Mouse (Mus musculus) heart, embryonic 13.5 days (tissue): ENCODE measurements at regions not wholly inside any gene's neighbourhood (a gene's known extent, or its start where the extent isn't known, plus 50 kb on each side); places are given as distances from the start of the nearest gene placed in this dataset.

ENCODE experiments used
- ATAC-seq: fragments of 200-750 bp; cut with Nextera tagmentation; 2 replicates; pipeline ENCODE4 v1.8.0; 2017; ENCODE audit warnings: moderate TSS enrichment; ENCODE audit not compliant: insufficient number of reproducible peaks, low FRiP score, low TSS enrichment; ENCODE audit errors: extremely low read depth
- H3K27ac ChIP-seq: fragments of 300-500 bp; sonication (generic); replicated peaks from 2 replicates; pipeline ENCODE4 v1.5.1; 2015; ENCODE audit warnings: moderate library complexity, mild to moderate bottlenecking, inconsistent platforms
- H3K27me3 ChIP-seq: fragments of 300-500 bp; sonication (generic); replicated peaks from 2 replicates; pipeline ENCODE4 v1.6.1; 2015; ENCODE audit warnings: mild to moderate bottlenecking, inconsistent platforms
- H3K36me3 ChIP-seq: fragments of 300-500 bp; sonication (generic); 2 replicates; pipeline ENCODE4 v1.6.1; 2015; ENCODE audit warnings: mild to moderate bottlenecking, inconsistent platforms
- H3K4me1 ChIP-seq: fragments of 300-500 bp; sonication (generic); 2 replicates; pipeline ENCODE4 v1.6.1; 2015; ENCODE audit warnings: inconsistent platforms
- H3K4me2 ChIP-seq: fragments of 300-500 bp; sonication (generic); 2 replicates; pipeline ENCODE4 v1.6.1; 2015; ENCODE audit warnings: inconsistent platforms, mild to moderate bottlenecking, moderate library complexity
- H3K4me3 ChIP-seq: fragments of 300-500 bp; sonication (generic); 2 replicates; pipeline ENCODE4 v1.5.1; 2015; ENCODE audit warnings: moderate library complexity, mild to moderate bottlenecking, inconsistent platforms
- H3K9ac ChIP-seq: fragments of 300-500 bp; sonication (generic); 2 replicates; pipeline ENCODE4 v1.6.1; 2015; ENCODE audit warnings: inconsistent platforms, mild to moderate bottlenecking, moderate library complexity
- H3K9me3 ChIP-seq: fragments of 300-500 bp; sonication (generic); 2 replicates; pipeline ENCODE4 v1.6.1; 2016; ENCODE audit warnings: inconsistent platforms
- WGBS: fragments of 180-500 bp; shearing (Covaris S2); methylation state at CpG from one replicate; pipeline ENCODE4 v1.1.7; 2015; ENCODE audit warnings: mixed read lengths; 5-methylcytosine and 5-hydroxymethylcytosine counted together

DNA sequence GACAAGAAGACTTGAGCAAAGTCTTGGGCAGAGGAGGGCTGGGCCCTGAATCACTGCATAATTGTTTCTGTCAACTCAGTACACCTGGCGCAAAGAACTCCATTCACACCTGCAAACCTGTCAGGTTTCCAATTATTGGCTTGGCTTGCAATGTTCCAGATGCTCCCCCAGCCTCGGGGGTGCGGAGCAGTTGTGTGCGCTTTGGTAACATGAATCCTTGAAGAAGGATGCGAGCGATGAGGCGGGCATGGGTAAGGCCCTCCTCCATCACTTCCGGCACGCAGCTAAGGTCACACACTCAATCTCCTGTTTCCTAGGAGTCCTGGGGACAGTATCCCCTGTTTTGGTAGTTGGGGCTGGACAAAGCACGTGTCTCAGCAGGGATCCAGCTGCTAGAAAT is 81.6 kb upstream of the Pcdh8 start:
- Histone ChIP-seq H3K4me1 (no peaks in the 10 kb centered on the region), H3K4me2 (no peak overlapping the region), H3K36me3 (no peaks in the 10 kb centered on the region), H3K9me3 (no peaks in the 10 kb centered on the region), H3K9ac (no peak overlapping the region), H3K27me3 (no peaks in the 10 kb centered on the region), H3K4me3 (no peak overlapping the region), H3K27ac (no peak overlapping the region)
- 75% methylated on average over 10 of the region's 10 CpGs for WGBS
- ATAC-seq, result no peak

DNA sequence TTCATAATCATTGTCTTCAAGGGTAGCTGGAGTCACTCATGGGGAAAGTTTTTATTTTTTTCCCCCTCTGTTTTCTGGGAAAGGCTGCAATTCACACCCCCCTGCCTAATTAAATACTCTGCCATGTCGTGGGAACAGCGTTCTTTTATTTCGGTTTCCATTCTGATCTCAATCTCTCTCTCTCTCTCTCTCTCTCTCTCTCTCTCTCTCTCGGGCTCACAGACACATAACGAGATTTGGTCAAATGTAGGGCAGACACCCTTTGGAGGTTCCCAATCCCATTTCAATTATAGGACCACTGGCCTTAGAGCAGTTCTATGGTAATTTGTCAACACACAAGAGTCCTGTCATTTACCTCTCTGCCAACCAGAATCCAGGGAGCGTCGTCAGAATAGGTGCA is 80.7 kb upstream of the Pcdh8 start:
- H3K27ac ChIP-seq, result no peak overlapping the region
- no peaks in the 10 kb centered on the region for H3K4me1 ChIP-seq
- H3K4me3 ChIP-seq, result no peak overlapping the region
- no peak for ATAC-seq
- no peaks in the 10 kb centered on the region for H3K27me3 ChIP-seq
- no peaks in the 10 kb centered on the region for H3K9me3 ChIP-seq
- WGBS, result 83% methylated on average over 7 of the region's 7 CpGs
- H3K4me2 ChIP-seq, result no peak overlapping the region
- H3K36me3 ChIP-seq, result no peaks in the 10 kb centered on the region
- no peak overlapping the region for H3K9ac ChIP-seq

GRCm38 (mm10) chr14:79851231-79851630 is 80.1 kb upstream of the Pcdh8 start:
- no peak overlapping the region for H3K27ac ChIP-seq
- H3K36me3 ChIP-seq, result no peaks in the 10 kb centered on the region
- ATAC-seq, result no peak
- no peaks in the 10 kb centered on the region for H3K27me3 ChIP-seq
- no peaks in the 10 kb centered on the region for H3K9me3 ChIP-seq
- H3K4me1 ChIP-seq, result no peaks in the 10 kb centered on the region
- H3K4me3 ChIP-seq, result no peak overlapping the region
- WGBS, result 77% methylated on average over 10 of the region's 10 CpGs
- H3K9ac ChIP-seq, result no peak overlapping the region
- no peak overlapping the region for H3K4me2 ChIP-seq

GRCm38 (mm10) chr14:79849617-79850435 is 78.7 kb upstream of the Pcdh8 start:
- WGBS, result 74% methylated on average over 8 of the region's 8 CpGs
- no peaks in the 10 kb centered on the region for H3K27me3 ChIP-seq
- no peak overlapping the region for H3K4me3 ChIP-seq
- no peak overlapping the region for H3K27ac ChIP-seq
- H3K9ac ChIP-seq, result no peak overlapping the region
- no peaks in the 10 kb centered on the region for H3K9me3 ChIP-seq
- no peaks in the 10 kb centered on the region for H3K36me3 ChIP-seq
- H3K4me2 ChIP-seq, result no peak overlapping the region
- H3K4me1 ChIP-seq, result no peaks in the 10 kb centered on the region
- ATAC-seq, result no peak

DNA sequence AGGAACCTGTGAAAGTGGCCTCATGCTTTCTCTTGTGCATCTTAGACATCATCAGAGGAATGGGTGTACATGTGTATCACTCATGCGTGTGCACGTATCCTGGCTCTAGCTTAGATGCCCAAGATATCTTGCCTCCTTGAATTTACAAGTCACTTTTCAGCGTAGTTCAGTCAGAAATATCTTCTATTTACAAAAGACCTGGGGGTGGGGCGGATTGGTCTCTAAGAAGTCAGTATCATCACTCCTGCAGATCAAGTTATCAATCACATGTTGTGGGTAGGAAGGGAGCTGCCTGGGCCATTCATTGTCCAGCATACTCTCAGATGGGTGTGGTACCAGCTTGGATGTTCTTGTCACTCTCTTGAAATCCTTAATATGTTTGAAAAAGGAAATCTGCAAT is 77.0 kb upstream of the Pcdh8 start:
- Histone ChIP-seq H3K27me3 (no peaks in the 10 kb centered on the region), H3K27ac (no peak overlapping the region), H3K4me1 (no peaks in the 10 kb centered on the region), H3K4me2 (no peak overlapping the region), H3K4me3 (no peak overlapping the region), H3K36me3 (no peaks in the 10 kb centered on the region), H3K9me3 (no peaks in the 10 kb centered on the region), H3K9ac (no peak overlapping the region)
- no peak for ATAC-seq
- WGBS, result 76% methylated on average over 4 of the region's 4 CpGs

DNA sequence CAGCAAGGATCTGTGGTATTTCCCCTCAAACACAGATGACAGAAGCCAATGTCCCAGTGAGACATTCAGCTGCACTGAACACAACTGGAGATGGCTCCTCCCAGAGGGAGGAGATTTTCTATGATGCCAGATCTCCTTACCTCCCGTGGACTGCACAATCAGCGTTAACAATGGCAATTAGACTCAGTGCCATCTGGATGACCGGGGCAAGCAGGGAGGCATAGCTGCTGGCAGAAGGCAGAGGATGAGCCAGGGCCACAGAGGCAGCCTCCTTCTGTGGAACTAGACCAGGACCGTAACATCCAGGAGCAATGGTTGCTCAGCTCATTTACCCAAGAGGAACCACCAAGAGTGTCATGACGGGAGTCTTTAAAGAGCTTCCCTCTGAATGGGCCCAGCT is 73.2 kb upstream of the Pcdh8 start:
- no peak overlapping the region for H3K9ac ChIP-seq
- H3K9me3 ChIP-seq, result no peaks in the 10 kb centered on the region
- H3K4me3 ChIP-seq, result no peak overlapping the region
- no peaks in the 10 kb centered on the region for H3K4me1 ChIP-seq
- H3K4me2 ChIP-seq, result no peak overlapping the region
- 77% methylated on average over 5 of the region's 5 CpGs for WGBS
- no peak for ATAC-seq
- no peak overlapping the region for H3K27ac ChIP-seq
- H3K36me3 ChIP-seq, result no peaks in the 10 kb centered on the region
- H3K27me3 ChIP-seq, result no peaks in the 10 kb centered on the region

DNA sequence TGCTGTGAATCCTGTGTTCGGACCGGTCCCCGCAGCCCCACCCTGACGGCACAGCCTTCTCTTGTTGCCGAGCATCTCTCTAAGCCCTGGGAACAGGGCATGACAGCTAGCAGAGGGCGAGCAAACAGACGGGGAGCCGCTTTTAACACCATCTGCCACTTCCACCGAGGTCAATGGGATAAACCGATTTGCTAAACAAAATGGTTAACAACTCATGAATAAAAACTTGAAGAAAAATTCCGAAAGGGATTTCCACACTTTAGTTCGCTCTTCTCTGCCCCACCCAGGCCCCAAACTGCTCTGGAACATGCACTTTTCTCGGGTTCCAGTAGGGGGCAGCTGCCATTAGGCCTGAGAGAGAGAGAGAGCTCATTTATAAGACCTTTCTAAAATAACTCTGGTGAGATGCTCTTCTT is 72.0 kb upstream of the Pcdh8 start:
- H3K4me2 ChIP-seq, result no peak overlapping the region
- H3K4me3 ChIP-seq, result no peak overlapping the region
- H3K4me1 ChIP-seq, result no peaks in the 10 kb centered on the region
- no peaks in the 10 kb centered on the region for H3K27me3 ChIP-seq
- H3K36me3 ChIP-seq, result no peaks in the 10 kb centered on the region
- no peaks in the 10 kb centered on the region for H3K9me3 ChIP-seq
- no peak for ATAC-seq
- H3K27ac ChIP-seq, result no peak overlapping the region
- WGBS, result 10% methylated on average over 13 of the region's 13 CpGs
- H3K9ac ChIP-seq, result no peak overlapping the region

DNA sequence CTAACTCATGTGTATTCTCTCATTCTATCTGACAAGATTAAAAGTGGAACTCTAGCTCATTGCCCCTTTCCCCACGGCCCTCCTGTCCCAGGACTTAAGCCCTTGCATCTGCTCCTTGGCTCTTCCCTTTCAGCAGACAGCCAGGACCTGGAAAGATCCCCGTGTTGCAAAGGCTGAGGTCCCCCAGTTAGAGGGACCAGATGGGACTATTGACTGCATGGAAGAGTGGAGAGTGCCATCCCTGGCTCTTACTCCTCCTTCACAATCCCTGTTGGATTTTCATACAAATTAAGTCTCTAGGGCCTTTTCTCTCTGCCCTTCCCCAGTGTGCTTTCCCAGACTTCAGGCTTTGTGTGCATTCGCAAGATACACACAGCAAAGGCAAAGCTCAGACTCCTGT is 71.6 kb upstream of the Pcdh8 start:
- Histone ChIP-seq H3K4me2 (no peak overlapping the region), H3K4me3 (no peak overlapping the region), H3K4me1 (no peaks in the 10 kb centered on the region), H3K36me3 (no peaks in the 10 kb centered on the region), H3K9ac (no peak overlapping the region), H3K9me3 (no peaks in the 10 kb centered on the region), H3K27ac (no peak overlapping the region), H3K27me3 (no peaks in the 10 kb centered on the region)
- 29% methylated on average over 3 of the region's 3 CpGs for WGBS
- ATAC-seq, result no peak

DNA sequence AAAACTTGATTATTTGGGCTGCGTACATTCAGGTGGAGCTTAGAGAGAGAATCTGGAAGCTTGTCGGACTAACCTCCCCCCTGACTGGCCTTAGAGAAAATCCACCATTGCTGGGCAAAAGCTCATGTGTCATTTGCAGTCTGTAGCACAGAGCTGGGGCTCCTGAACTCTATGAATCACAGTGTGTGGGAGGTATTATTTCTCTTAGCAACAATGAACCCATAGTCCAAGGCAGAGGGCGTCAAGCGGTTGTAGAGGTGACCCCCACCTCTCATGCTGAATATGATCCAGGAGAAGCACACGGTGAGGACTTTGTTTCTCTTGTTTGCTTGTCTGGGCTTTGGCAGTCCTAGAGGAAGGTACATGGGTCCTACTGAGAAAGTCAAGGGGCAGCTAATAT is 66.0 kb upstream of the Pcdh8 start:
- Histone ChIP-seq H3K4me3 (no peak overlapping the region), H3K4me1 (no peaks in the 10 kb centered on the region), H3K27ac (no peak overlapping the region), H3K27me3 (no peaks in the 10 kb centered on the region), H3K4me2 (no peak overlapping the region), H3K36me3 (no peaks in the 10 kb centered on the region), H3K9ac (no peak overlapping the region), H3K9me3 (no peaks in the 10 kb centered on the region)
- no peak for ATAC-seq
- 69% methylated on average over 5 of the region's 5 CpGs for WGBS

DNA sequence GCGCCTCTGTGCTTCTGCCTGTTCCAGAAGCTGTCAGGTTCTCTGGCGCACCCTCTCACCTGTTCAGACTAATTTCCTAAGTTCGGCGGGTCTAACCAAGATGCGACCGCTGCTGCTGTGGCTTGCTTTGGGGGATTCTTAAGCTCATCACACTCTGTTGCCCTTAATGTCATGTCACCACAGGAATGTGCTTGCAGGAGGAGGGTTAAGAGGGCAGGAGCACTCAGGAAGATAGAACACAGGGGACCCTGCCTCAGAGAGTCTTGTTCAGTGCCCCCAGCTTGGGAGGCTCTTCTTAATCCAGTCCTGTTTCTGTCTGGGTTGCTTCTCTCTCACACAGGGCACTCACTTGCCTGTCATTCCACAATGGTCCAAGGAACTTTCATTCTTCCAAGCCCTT is 65.1 kb upstream of the Pcdh8 start:
- no peak overlapping the region for H3K4me3 ChIP-seq
- no peak for ATAC-seq
- H3K4me1 ChIP-seq, result no peaks in the 10 kb centered on the region
- no peak overlapping the region for H3K4me2 ChIP-seq
- no peaks in the 10 kb centered on the region for H3K9me3 ChIP-seq
- 82% methylated on average over 5 of the region's 6 CpGs for WGBS
- no peak overlapping the region for H3K27ac ChIP-seq
- no peaks in the 10 kb centered on the region for H3K36me3 ChIP-seq
- no peaks in the 10 kb centered on the region for H3K27me3 ChIP-seq
- H3K9ac ChIP-seq, result no peak overlapping the region

GRCm38 (mm10) chr14:79824670-79825446 is 53.7 kb upstream of the Pcdh8 start:
- H3K36me3 ChIP-seq, result no peaks in the 10 kb centered on the region
- no peak overlapping the region for H3K4me2 ChIP-seq
- H3K4me3 ChIP-seq, result no peak overlapping the region
- ATAC-seq, result no peak
- H3K4me1 ChIP-seq, result peaks cover 12% of the 10 kb centered on the region
- no peak overlapping the region for H3K27ac ChIP-seq
- no peak overlapping the region for H3K9ac ChIP-seq
- no peaks in the 10 kb centered on the region for H3K27me3 ChIP-seq
- WGBS, result 84% methylated on average over 11 of the region's 11 CpGs
- H3K9me3 ChIP-seq, result no peaks in the 10 kb centered on the region
